Mouse (Mus musculus) macrophage (primary cell): ENCODE measurements around the gene Bckdk. TPM values are rescaled to one million over a fixed set of nuclear protein-coding genes. Genes with fewer than 3 reads are reported as not detected.
"Not testable (repeated sequence)": the region's sequence is repeated elsewhere in the genome, so short reads cannot be mapped to it uniquely, and the experiment has no call there.

Experiments used
- H3K27ac ChIP-seq: fragments of 350-480 bp; formaldehyde crosslinking; 2 replicates; pipeline ENCODE4 v1.9.0; 2021
- H3K36me3 ChIP-seq: fragments of 350-480 bp; formaldehyde crosslinking; 2 replicates; pipeline ENCODE4 v1.9.0; 2021; ENCODE audit errors: inconsistent target
- H3K4me3 ChIP-seq: fragments of 350-480 bp; formaldehyde crosslinking; 2 replicates; pipeline ENCODE4 v1.9.0; 2021; ENCODE audit errors: inconsistent target
- H3K79me2 ChIP-seq: fragments of 350-480 bp; formaldehyde crosslinking; 2 replicates; pipeline ENCODE4 v1.9.0; 2021; ENCODE audit errors: inconsistent target
- WGBS: methylation state at CpG from one replicate; pipeline ENCODE4 v1.1.7; 2026; ENCODE audit warnings: inconsistent platforms; ENCODE audit not compliant: missing documents; 5-methylcytosine and 5-hydroxymethylcytosine counted together
- polyA plus RNA-seq: library from polyadenylated mRNA; stranded (reverse); fragments of 250-400 nt; gene quantifications from 3 replicates; pipeline ENCODE4 v1.2.4, GENCODE M21; 2018; ENCODE audit warnings: inconsistent platforms

Bckdk gene
- polyA plus RNA-seq, 1 experiment from 2014 or later, result 48.5 TPM

- Histone ChIP-seq H3K79me2 (no peaks in the 10 kb centered on the region), H3K36me3 (no peaks in the 10 kb centered on the region), H3K27ac (no peak overlapping the region), H3K4me3 (no peak overlapping the region)
- WGBS, result 51% methylated on average over 12 of the region's 13 CpGs
These were observed 27.7 kb downstream of the Bckdk start for GRCm38 (mm10) chr7:127931351-127932135.

- no peak overlapping the region for H3K27ac ChIP-seq
- no peaks in the 10 kb centered on the region for H3K36me3 ChIP-seq
- no peak overlapping the region for H3K4me3 ChIP-seq
- no peaks in the 10 kb centered on the region for H3K79me2 ChIP-seq
- WGBS, result 86% methylated on average over 13 of the region's 13 CpGs
These were observed 28.6 kb downstream of the Bckdk start for GRCm38 (mm10) chr7:127932273-127933031.

GRCm38 (mm10) chr7:127934075-127934474, 30.2 kb downstream of the Bckdk start:
- no peak overlapping the region for H3K4me3 ChIP-seq
- 92% methylated on average over 5 of the region's 5 CpGs for WGBS

GRCm38 (mm10) chr7:127935028-127935722, 31.3 kb downstream of the Bckdk start:
- H3K27ac ChIP-seq, result peak overlapping the region; percentile 53
- no peak overlapping the region for H3K4me3 ChIP-seq
- 7% methylated on average over 31 of the region's 32 CpGs for WGBS
- H3K79me2 ChIP-seq, result no peaks in the 10 kb centered on the region
- H3K36me3 ChIP-seq, result no peaks in the 10 kb centered on the region

More at GRCm38 (mm10) chr7:127934075-127934474, 30.2 kb downstream of the Bckdk start:
- Histone ChIP-seq H3K36me3 (no peaks in the 10 kb centered on the region), H3K79me2 (no peaks in the 10 kb centered on the region), H3K27ac (no peak overlapping the region)

- Histone ChIP-seq H3K79me2 (no peaks in the 10 kb centered on the region), H3K4me3 (peak overlapping the region; percentile 23), H3K36me3 (no peaks in the 10 kb centered on the region), H3K27ac (no peak overlapping the region)
- 1% methylated on average over 29 of the region's 38 CpGs for WGBS
These were observed 31.9 kb downstream of the Bckdk start for GRCm38 (mm10) chr7:127935748-127936159.

- Histone ChIP-seq H3K79me2 (no peaks in the 10 kb centered on the region), H3K4me3 (peak overlapping the region; percentile 23), H3K27ac (no peak overlapping the region), H3K36me3 (no peaks in the 10 kb centered on the region)
- WGBS, result 72% methylated on average over 18 of the region's 18 CpGs
These were observed 32.5 kb downstream of the Bckdk start for GRCm38 (mm10) chr7:127936216-127936884.

- H3K36me3 ChIP-seq, H3K4me3 ChIP-seq, H3K27ac ChIP-seq, H3K79me2 ChIP-seq: not testable (repeated sequence)
- WGBS, result 48% methylated on average over 2 of the region's 2 CpGs
These were observed 38.2 kb downstream of the Bckdk start for GRCm38 (mm10) chr7:127942097-127942496.

GRCm38 (mm10) chr7:127944614-127945013, 40.7 kb downstream of the Bckdk start:
- no peak overlapping the region for H3K27ac ChIP-seq
- H3K4me3 ChIP-seq, result no peak overlapping the region
- no peaks in the 10 kb centered on the region for H3K79me2 ChIP-seq
- H3K36me3 ChIP-seq, result no peaks in the 10 kb centered on the region
- 63% methylated on average over 23 of the region's 23 CpGs for WGBS

- Histone ChIP-seq H3K27ac (no peak within 1 kb of the TSS), H3K79me2 (no peaks in the 10 kb centered on the region), H3K36me3 (no peaks in the 10 kb centered on the region), H3K4me3 (no peak within 1 kb of the TSS)
- WGBS, result 88% methylated on average over 6 of the region's 6 CpGs
These were observed 42.7 kb downstream of the Bckdk start, which contains the start of gene Prss36 for GRCm38 (mm10) chr7:127946470-127947023. Gene Prss36, minus strand, starts transcription at chr7:127946725.

- WGBS, result 13% methylated on average over 11 of the region's 13 CpGs
- H3K4me3 ChIP-seq, result no peak overlapping the region
- H3K27ac ChIP-seq, result no peak overlapping the region
- H3K36me3 ChIP-seq, result no peaks in the 10 kb centered on the region
- H3K79me2 ChIP-seq, result no peaks in the 10 kb centered on the region
These were observed 49.1 kb downstream of the Bckdk start for GRCm38 (mm10) chr7:127952864-127953581.

- 80% methylated on average over 5 of the region's 5 CpGs for WGBS
- Histone ChIP-seq H3K79me2 (no peaks in the 10 kb centered on the region), H3K4me3 (no peak overlapping the region), H3K27ac (no peak overlapping the region), H3K36me3 (no peaks in the 10 kb centered on the region)
These were observed 55.5 kb downstream of the Bckdk start for GRCm38 (mm10) chr7:127959364-127959763.
